Mouse (Mus musculus) telencephalon, adult 2 months (tissue): ENCODE results near the gene Isl2.

ENCODE experiments used
- DNase-seq: peaks from one replicate; pipeline ENCODE4 v3.0.0-alpha.2; 2011; ENCODE audit warnings: low read depth, low spot score

Gene Isl2

GRCm38 (mm10) chr9:55538377-55538776 is at the start of gene Isl2:
Gene Isl2, plus strand, starts transcription at chr9:55538672.
- DNase-seq, result no peak

GRCm38 (mm10) chr9:55507922-55508321 is 30.6 kb upstream of the Isl2 start:
- no peak for DNase-seq

- DNase-seq, result no peak
Observed at GRCm38 (mm10) chr9:55508701-55509100, 29.8 kb upstream of the Isl2 start.

- no peak for DNase-seq
Observed at GRCm38 (mm10) chr9:55509731-55510130, 28.7 kb upstream of the Isl2 start.

- no peak for DNase-seq
Observed at GRCm38 (mm10) chr9:55510651-55511235, 27.7 kb upstream of the Isl2 start.

- DNase-seq, result no peak
Observed at GRCm38 (mm10) chr9:55511521-55511993, 26.9 kb upstream of the Isl2 start.

GRCm38 (mm10) chr9:55512027-55512543 is 26.4 kb upstream of the Isl2 start, which contains the start of gene Etfa:
Gene Etfa, minus strand, starts transcription at chr9:55512243.
- peak; percentile 89 for DNase-seq

GRCm38 (mm10) chr9:55525716-55526115 is 12.8 kb upstream of the Isl2 start:
- no peak for DNase-seq

GRCm38 (mm10) chr9:55535907-55536306 is 2.6 kb upstream of the Isl2 start:
- no peak for DNase-seq

- no peak for DNase-seq
Observed at GRCm38 (mm10) chr9:55539006-55539405, 534 bp downstream of the Isl2 start.

- DNase-seq, result no peak
Observed at GRCm38 (mm10) chr9:55539661-55540390, 1.4 kb downstream of the Isl2 start.

GRCm38 (mm10) chr9:55540391-55540770 is 1.9 kb downstream of the Isl2 start:
- no peak for DNase-seq

- DNase-seq, result no peak
Observed at GRCm38 (mm10) chr9:55540888-55541287, 2.4 kb downstream of the Isl2 start.

GRCm38 (mm10) chr9:55541681-55542365 is 3.4 kb downstream of the Isl2 start:
- DNase-seq, result no peak

GRCm38 (mm10) chr9:55542366-55543325 is 4.2 kb downstream of the Isl2 start:
- DNase-seq, result no peak

- DNase-seq, result no peak
Observed at GRCm38 (mm10) chr9:55543336-55543702, 4.8 kb downstream of the Isl2 start.

GRCm38 (mm10) chr9:55543703-55544401 is 5.4 kb downstream of the Isl2 start:
- no peak for DNase-seq

GRCm38 (mm10) chr9:55544861-55545555 is 6.5 kb downstream of the Isl2 start:
- DNase-seq, result no peak

- DNase-seq, result no peak
Observed at GRCm38 (mm10) chr9:55545556-55546175, 7.2 kb downstream of the Isl2 start.
